Mouse (Mus musculus) hindbrain, embryonic 12.5 days (tissue): ENCODE data around the gene Tmprss7. TPM values are rescaled to one million over a fixed set of nuclear protein-coding genes. Genes with fewer than 3 reads are reported as not detected.

ENCODE experiments used
- ATAC-seq: fragments of 200-750 bp; cut with Nextera tagmentation; 2 replicates; pipeline ENCODE4 v1.8.0; 2017; ENCODE audit warnings: moderate TSS enrichment; ENCODE audit not compliant: low FRiP score
- H3K27ac ChIP-seq: fragments of 300-500 bp; sonication (generic); 2 replicates; pipeline ENCODE4 v1.5.1; 2016; ENCODE audit warnings: mild to moderate bottlenecking
- H3K27me3 ChIP-seq: fragments of 300-500 bp; sonication (generic); 2 replicates; pipeline ENCODE4 v1.6.1; 2016; ENCODE audit warnings: mild to moderate bottlenecking
- H3K36me3 ChIP-seq: fragments of 300-500 bp; sonication (generic); 2 replicates; pipeline ENCODE4 v1.6.1; 2016; ENCODE audit warnings: mild to moderate bottlenecking
- H3K4me1 ChIP-seq: fragments of 300-500 bp; sonication (generic); 2 replicates; pipeline ENCODE4 v1.6.1; 2016
- H3K4me2 ChIP-seq: fragments of 300-500 bp; sonication (generic); replicated peaks from 2 replicates; pipeline ENCODE4 v1.6.1; 2016; ENCODE audit warnings: mild to moderate bottlenecking
- H3K4me3 ChIP-seq: fragments of 300-500 bp; sonication (generic); 2 replicates; pipeline ENCODE4 v1.5.1; 2016; ENCODE audit warnings: mild to moderate bottlenecking
- H3K9ac ChIP-seq: fragments of 300-500 bp; sonication (generic); 2 replicates; pipeline ENCODE4 v1.6.1; 2016; ENCODE audit warnings: mild to moderate bottlenecking, moderate library complexity
- H3K9me3 ChIP-seq: fragments of 300-500 bp; sonication (generic); replicated peaks from 2 replicates; pipeline ENCODE4 v1.6.1; 2016; ENCODE audit warnings: mild to moderate bottlenecking
- WGBS: fragments of 180-500 bp; shearing (Covaris S2); methylation state at CpG from one replicate; pipeline ENCODE4 v1.1.7; 2016; 5-methylcytosine and 5-hydroxymethylcytosine counted together
- polyA plus RNA-seq: library from polyadenylated mRNA; unstranded; fragments of >200 nt; fragmentation: Nextera tagmentation; extraction: Ambion mirVana; gene quantifications from 2 replicates; pipeline ENCODE4 v1.2.1, GENCODE M21; 2016

Tmprss7 gene
- polyA plus RNA-seq, 1 experiment from 2014 or later: 0.23 TPM

DNA sequence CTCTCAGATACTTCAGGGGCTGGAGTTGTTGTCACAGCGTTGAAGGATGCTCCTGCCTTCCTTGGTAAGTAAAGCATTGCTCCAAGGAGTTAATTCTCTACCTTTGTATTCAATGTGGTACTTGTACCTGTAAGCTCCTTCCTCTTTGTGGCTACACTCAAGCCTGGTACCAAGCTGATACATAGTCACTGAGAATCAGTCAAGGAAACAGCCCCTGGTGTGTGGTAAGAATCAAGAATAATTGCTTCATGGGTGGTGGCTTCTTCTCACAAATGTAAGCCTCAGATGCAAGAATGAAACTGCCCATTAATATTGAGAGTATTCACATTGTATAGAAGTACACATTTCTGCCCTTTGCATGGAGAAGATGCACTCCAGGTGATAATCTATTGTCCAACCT, 77.5 kb downstream of the Tmprss7 start:
- no peaks in the 10 kb centered on the region for H3K4me1 ChIP-seq
- 82% methylated on average over 1 of the region's 1 CpGs for WGBS
- no peak overlapping the region for H3K4me2 ChIP-seq
- no peak overlapping the region for H3K9ac ChIP-seq
- no peaks in the 10 kb centered on the region for H3K36me3 ChIP-seq
- H3K27ac ChIP-seq: no peak overlapping the region
- no peak overlapping the region for H3K4me3 ChIP-seq
- no peaks in the 10 kb centered on the region for H3K9me3 ChIP-seq
- H3K27me3 ChIP-seq: no peaks in the 10 kb centered on the region
- ATAC-seq: no peak

DNA sequence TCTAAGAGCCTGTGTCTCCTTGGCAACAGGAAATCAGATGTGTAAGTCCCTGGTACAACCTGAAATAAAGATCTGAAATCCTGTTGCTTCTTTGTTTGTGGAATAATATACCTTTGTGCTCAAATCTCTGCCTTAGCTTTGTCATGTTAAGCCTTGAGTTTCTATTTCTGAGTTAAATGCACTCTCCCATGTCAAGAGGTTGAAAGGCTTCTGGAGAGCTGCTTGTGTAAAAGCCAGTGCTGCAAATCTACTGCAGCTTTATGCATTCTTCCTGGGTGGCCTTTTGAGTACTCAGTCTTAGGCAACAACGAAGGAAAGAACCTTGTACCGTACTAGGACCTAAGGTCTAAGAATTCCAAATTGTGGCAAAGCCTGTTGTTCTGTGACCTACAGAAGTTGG, 80.2 kb downstream of the Tmprss7 start:
- H3K27me3 ChIP-seq: no peaks in the 10 kb centered on the region
- H3K4me3 ChIP-seq: no peak overlapping the region
- H3K9ac ChIP-seq: no peak overlapping the region
- H3K4me1 ChIP-seq: no peaks in the 10 kb centered on the region
- H3K36me3 ChIP-seq: no peaks in the 10 kb centered on the region
- no peak for ATAC-seq
- no peak overlapping the region for H3K4me2 ChIP-seq
- 68% methylated on average over 2 of the region's 2 CpGs for WGBS
- no peaks in the 10 kb centered on the region for H3K9me3 ChIP-seq
- H3K27ac ChIP-seq: no peak overlapping the region

DNA sequence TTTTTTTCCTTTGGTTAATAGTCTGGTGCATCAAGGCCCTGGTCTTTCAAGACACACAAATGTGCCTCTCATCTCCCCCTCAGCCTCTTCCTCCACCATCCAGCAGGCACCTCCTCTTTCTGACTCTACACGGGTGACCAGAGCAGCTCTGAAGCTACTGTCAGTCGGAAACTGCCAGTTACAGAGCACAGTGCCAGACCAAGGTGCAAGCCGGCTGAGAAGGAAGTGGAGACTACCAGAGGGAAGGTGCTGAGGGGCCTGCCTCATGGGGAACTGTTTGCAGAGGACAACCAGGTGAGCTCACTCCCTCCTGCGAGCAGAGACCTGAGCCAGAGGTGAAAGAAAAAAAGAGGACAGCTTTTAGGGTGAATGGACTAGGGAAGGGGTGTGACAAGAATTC, 83.2 kb downstream of the Tmprss7 start, which contains the start of gene Gcsam:
Gcsam (plus strand) TSS at position 114 of the 400 bp plus-strand sequence.
- Histone ChIP-seq H3K27ac (no peak within 1 kb of the TSS), H3K4me2 (no peak within 1 kb of the TSS), H3K27me3 (no peaks in the 10 kb centered on the region), H3K36me3 (no peaks in the 10 kb centered on the region), H3K9ac (no peak within 1 kb of the TSS), H3K4me1 (no peaks in the 10 kb centered on the region), H3K9me3 (no peaks in the 10 kb centered on the region), H3K4me3 (no peak within 1 kb of the TSS)
- ATAC-seq: no peak
- 79% methylated on average over 4 of the region's 4 CpGs for WGBS

DNA sequence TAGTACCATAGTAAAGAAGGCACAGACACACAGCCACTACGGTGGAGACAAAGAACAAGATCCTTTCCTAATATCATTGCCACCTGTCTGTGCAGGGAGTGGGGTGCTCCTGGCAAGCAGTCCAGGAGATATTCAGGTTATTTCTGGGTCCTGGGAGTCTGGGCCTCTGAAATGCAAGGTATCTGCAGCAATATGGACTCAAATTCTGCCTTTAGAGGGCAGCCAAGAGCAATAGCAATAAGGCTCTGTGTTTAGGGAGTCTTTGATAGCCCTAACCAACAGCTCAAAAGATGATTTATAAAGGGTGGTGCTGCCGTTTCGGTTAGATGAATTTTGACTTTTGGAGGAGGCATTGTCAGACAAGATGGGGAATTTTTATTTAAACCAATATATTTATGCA, 84.2 kb downstream of the Tmprss7 start:
- Histone ChIP-seq H3K27ac (no peak overlapping the region), H3K4me2 (no peak overlapping the region), H3K27me3 (no peaks in the 10 kb centered on the region), H3K4me3 (no peak overlapping the region), H3K9me3 (no peaks in the 10 kb centered on the region), H3K9ac (no peak overlapping the region), H3K36me3 (no peaks in the 10 kb centered on the region), H3K4me1 (no peaks in the 10 kb centered on the region)
- 82% methylated on average over 3 of the region's 3 CpGs for WGBS
- ATAC-seq: no peak

DNA sequence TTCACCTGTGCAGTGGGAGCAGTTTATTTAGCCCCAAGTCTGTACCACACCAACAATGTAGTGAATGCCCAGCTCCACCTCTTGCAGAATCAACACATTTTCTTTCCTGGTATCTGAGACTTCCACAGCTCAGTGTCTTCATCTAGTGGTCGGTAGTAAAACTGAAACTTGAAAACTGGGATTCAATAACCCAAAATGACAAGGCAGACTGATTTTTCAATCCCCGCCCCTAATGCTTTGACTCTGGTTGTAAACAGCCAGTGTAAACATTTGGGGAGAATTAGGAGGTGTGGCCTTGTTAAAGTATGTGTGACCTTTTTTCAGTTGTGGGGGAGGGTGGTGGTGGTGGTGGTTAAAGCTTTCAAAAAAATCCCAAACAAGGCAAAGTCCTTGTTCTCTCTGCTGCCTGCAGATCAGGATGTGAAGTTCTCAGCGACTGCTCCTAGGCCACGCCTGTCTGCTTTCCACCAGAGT, 84.9 kb downstream of the Tmprss7 start:
- Histone ChIP-seq H3K27me3 (no peaks in the 10 kb centered on the region), H3K9ac (no peak overlapping the region), H3K9me3 (no peaks in the 10 kb centered on the region), H3K4me2 (no peak overlapping the region), H3K4me3 (no peak overlapping the region), H3K36me3 (no peaks in the 10 kb centered on the region), H3K27ac (no peak overlapping the region), H3K4me1 (no peaks in the 10 kb centered on the region)
- ATAC-seq: no peak
- 66% methylated on average over 4 of the region's 4 CpGs for WGBS

Other genes with a start within 250 kb of the Tmprss7 start
- not detected in 2 replicates for gene Gm609, start 200.7 kb downstream of the Tmprss7 start, polyA plus RNA-seq
- gene Gm17783, start 161.6 kb downstream of the Tmprss7 start, polyA plus RNA-seq: not detected in 2 replicates
- gene Slc9c1, start 158.3 kb downstream of the Tmprss7 start, polyA plus RNA-seq: not detected in 2 replicates
- 0.08 TPM in 1 of 2 replicates, not detected in the other for gene Gcsam, start 83.3 kb downstream of the Tmprss7 start, polyA plus RNA-seq
- gene BC016579, start 39.6 kb downstream of the Tmprss7 start, polyA plus RNA-seq: 0.27 TPM in 1 of 2 replicates, not detected in the other
- gene Tagln3, start 30.9 kb upstream of the Tmprss7 start, polyA plus RNA-seq: 410 and 414 TPM in 2 replicates
- 41.8 and 42.8 TPM in 2 replicates for gene Abhd10, start 49.3 kb upstream of the Tmprss7 start, polyA plus RNA-seq